Mouse (Mus musculus) olfactory bulb, adult 2 months (tissue): ENCODE results near the gene Ptgfrn.

Source experiments
- CTCF ChIP-seq: fragments of 200-500 bp; IDR thresholded peaks from 2 replicates; pipeline ENCODE4 v1.5.1; 2012; ENCODE audit warnings: low read depth, mild to moderate bottlenecking, low read length, moderate library complexity; ENCODE audit not compliant: insufficient read depth
- POLR2A ChIP-seq: fragments of 200-500 bp; IDR thresholded peaks from 2 replicates; pipeline ENCODE4 v1.6.1; 2012; ENCODE audit warnings: mild to moderate bottlenecking, low read depth, low read length, moderate library complexity; ENCODE audit not compliant: insufficient read depth

DNA sequence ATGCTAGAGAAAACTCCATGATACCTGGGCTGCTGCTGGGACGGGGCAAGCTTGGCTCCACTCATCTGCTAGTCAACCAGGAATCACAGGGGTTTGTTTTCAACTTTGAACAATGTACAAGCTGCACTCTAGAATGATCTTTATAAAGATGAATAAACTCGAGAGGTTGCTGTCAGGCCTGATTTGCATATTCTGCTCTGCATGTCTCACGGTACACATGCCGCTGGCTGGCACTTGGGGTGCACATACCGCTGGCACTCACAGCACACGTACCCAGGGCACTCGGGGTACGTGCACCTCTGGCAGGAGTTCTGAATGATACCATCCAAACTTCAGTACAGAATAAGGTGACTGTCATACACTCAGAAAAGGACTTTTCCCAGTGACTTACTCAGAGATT is 97.5 kb downstream of the Ptgfrn start:
- TF ChIP-seq POLR2A = no peak
- no peak for TF ChIP-seq CTCF
